Mouse (Mus musculus) retina, postnatal 7 days (tissue): Measurements from ENCODE around the gene Klf7.

ENCODE experiments used
- DNase-seq: peaks from one replicate; pipeline ENCODE4 v3.0.0-alpha.2; 2012; ENCODE audit warnings: low read depth, low spot score

Klf7 gene

DNA sequence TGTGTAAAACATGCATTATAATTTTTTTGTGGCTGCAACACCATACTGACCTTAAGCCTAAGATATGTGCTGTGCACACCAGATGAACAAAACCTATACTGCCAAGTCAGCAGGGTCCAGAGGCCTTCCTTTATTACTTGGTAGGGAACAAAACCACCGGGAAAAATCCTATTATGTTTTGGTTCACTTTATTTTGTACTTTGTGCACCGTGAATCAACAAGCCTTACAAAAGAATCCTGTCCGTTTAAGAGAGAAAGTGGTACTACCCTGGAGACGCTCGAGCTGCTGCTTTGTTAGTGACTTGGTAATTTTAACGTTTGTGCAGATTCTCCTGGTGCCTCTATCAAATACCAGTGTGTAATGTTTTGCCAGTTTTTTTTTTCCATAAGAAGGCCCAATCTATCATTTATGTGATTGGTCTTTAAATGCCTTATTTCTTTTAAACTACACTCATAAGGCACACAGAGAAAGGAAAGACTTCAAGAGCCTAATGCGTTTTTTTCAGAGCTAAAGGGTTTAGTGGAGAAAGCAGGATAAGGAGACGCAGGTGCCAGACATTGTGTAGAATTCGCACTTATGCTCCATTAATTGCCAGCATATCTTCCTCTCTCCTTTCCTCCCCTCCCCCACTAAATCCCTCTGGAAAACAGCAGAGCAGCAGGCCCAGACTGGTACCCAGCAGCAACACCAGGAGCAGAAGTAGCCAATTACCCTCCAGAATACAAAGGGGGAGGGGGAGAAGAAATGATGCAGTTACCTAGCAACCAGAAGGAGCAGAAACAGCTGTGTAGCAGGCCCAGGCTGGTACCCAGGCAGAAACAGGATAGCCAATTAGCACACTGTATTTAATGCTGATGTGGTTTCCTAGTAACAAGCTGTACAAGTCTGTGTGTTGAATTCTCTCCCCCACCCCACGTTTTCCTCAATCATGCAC lies 55.5 kb downstream of the Klf7 start:
- peak; percentile 49 for DNase-seq

DNA sequence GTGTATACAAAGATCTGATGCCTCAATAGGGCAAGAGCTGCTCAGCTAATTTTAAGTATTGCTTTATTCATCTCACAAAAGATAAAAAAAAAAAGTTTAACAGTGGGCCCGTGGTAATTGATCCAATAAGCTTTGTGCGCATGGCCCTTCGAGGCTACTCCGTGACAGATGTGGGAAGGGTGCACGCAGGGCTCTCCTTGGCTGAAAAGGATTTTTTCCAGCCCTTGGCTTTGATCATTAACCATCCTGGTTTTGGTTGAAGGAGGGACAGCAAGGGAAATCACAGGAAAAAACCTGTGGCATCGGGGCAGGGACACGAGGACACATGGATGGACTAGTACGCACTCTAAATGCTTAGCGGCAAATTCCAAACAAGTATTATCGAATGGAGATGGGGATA lies 60.6 kb downstream of the Klf7 start:
- no peak for DNase-seq

DNA sequence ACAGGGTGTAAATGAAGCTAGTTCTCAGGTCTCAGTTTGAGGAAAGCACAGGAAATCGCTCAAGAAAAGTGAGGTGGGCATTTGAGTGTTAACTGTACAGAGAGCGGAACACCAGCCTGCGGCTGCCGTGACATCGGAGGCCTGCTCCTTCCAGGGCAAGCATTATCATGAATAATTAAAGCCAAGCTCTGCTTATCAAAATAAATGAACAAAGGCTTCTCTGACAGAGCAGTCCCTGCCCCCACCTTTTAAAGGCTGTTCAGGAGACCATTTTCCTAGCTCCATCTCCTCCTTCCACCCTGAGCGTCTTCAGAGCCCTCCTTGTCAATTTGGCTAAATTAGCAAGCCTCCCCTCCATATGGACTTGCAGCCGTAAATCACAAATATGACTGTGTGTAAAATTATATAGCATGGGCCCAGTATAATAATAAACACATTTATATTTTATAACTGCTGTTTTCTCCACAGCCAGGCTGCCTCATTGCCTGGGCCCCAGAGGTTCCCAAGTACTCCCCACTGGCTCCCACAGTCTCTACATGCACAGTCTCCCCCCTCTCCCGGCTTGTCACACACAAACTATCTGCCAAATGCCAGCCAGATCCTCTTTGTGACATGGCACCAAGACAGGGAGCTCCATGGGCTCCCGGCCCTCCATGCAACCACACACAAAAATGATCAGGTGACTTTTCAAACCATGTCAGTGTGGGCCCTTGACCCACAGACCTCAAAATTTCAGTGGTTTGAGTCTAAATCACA lies 61.2 kb downstream of the Klf7 start:
- no peak for DNase-seq

DNA sequence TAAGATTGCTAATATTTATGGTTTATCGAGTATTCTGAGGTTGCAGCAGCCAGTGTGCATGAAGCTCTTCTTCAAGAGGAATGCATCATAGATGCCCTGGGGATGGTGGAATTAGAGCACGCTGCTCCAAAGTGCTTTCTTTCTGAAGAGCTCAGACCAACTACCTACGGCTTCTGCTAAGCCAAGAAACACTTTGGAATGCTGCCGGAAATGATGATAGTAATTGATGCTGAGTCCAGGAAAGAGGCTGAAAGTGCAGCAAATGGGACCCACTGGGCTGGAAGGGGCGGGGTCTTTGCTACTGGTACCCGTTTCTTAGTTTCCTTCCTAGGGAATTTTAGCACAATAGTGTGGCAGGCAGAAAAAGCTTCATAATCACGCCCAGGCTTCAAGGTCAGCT lies 62.0 kb downstream of the Klf7 start:
- no peak for DNase-seq

DNA sequence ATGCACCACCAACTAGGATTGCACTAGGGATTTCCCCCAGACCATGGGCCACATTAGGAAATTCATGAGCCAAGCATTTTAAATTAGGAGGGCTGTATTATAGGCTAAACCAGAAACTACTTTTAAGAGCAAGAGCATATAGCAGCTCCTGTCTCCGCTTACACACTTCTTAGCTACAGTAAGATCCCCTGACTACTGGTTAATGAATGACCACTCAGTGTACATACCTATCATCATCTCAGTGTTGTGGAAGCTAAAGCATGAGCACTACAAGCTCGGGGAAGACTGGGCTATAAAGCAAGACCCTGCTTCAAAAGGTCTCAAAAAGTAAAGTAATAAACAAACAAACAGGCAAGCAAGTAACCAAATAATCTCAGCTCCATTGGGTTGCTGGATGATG lies 65.5 kb downstream of the Klf7 start:
- DNase-seq: no peak

DNA sequence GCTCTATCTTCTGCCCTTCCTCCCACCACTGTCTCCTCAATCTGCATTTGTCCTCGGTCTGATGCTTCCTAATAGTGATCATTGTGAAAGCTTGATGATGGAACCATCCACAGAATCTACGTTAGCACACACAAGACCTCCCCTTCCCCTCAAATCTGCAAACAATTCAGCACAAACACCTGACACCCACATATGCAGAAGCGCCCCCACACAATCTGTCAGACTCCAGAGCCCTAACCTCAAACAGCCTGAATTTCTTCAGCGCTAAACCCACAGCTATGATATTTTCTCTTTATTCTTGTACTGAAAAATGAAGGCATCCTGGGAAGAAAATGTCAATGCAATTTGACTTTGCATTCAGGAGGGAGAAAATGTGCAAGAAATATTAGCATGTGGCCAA lies 66.1 kb downstream of the Klf7 start:
- no peak for DNase-seq

DNA sequence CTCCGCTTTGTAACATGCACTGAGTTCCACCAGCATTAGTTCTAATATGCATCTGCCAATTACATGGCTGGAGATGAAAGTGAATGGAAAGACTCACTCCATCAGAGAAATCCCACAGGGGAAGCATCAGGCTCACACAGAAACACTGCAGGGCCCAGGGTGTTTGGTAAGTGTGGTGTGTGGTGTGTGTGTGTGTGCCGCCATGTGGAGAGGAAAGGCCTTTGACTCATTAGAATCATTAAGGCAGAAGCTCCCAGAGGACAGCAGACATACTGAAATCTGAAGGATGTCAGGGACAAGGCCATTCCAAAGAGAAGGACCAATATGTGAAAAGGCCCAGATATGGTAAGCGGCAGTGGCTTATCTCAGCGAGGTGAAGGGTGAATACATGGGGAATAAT lies 66.9 kb downstream of the Klf7 start:
- DNase-seq: no peak

DNA sequence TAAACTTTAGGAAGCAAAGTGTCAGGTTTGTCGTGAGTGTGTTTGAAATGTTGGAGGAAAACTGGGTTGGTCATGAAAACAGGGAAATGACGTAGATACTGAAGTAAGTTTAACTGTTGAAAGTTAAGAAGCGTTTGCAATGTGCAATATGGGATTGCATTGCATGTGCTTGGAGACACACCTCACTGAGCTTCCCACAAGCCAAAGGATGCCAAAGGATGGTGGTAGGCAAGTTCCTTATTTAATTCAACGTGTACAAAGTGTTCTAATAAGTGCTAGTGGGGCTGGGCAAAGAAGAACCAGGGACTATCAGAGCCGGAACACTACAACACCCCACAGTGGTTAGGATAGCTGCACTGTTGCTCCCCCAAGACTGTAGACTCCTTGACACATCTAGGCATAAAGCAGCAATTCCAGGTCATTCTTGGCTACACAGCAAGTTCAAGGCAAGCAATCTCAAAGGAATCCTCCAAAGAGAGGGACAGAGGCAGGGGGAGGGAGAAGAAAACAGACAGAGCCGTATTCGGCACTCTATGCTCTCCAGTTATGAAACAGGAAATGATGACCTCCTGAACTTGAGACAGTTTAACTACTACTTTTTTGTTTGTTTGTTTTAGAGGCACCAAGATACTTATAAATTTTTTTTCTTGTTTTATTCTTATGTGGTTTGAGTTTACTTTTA lies 69.9 kb downstream of the Klf7 start:
- no peak for DNase-seq

DNA sequence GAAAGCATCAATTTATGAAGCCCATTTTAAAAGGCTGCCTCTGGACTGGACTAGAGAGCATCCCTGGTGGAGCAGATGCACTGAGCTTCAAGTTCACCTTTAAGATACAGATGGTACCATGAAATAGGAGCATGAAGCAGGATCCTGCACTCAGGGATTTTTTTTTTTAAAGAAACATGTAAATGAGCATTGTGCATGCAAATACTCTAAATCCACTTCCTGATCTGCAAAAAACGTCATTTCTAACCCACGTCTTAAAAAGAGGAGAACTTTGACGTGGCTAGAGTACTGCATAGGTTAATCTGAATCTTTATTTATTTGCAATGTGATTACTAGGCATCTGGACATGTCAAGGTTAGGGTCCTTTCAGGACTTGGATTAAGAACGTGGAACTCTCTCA lies 73.5 kb downstream of the Klf7 start:
- no peak for DNase-seq

DNA sequence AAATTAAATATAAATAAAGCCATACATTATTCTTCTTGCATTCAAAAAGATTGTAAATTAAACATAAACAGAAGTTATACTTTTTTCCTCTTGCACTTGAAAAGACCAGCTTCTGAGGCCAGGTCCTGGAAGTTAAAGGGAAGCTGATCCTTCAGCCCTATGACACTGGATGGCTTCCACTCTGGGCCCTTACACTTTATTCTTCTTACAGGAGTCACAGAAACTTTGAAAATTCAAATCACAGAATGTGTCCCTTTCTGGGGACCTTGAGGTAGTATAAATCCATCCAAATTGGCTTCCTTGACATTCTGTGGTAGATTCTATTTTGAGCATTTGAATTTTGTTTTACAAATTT lies 75.3 kb downstream of the Klf7 start:
- no peak for DNase-seq

DNA sequence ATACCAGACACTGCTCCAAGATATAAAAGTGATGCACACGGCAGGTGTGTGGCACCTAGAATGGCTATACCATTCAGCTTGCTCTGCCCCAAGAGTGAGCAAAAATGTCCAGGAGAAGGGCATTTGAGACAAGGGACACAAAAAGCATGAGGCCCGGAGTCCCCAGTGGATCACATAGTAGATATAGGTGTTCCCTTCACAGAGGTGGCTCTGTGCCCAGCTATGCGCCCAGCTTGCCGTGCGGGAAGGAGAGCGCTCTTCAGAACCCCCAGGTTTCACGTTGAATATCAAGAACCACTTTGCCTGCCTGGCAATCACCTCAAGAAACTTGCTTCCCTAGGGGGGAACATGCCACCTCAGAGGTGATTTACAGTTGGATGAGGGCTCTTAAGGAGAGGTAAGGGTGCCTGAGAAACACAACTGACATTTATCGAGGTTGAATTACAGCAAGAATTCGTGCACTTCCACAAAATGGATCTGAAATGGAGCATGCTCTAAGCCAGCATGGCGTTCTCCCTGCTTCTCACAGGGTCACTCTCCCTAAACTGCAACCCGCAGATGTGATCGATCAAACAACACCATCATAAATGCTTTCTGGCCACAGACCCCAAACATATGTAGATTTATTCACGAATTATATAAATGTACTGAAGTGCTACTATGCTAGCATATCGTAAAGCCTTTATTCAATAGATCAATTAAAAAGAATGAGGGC lies 75.8 kb downstream of the Klf7 start:
- no peak for DNase-seq

DNA sequence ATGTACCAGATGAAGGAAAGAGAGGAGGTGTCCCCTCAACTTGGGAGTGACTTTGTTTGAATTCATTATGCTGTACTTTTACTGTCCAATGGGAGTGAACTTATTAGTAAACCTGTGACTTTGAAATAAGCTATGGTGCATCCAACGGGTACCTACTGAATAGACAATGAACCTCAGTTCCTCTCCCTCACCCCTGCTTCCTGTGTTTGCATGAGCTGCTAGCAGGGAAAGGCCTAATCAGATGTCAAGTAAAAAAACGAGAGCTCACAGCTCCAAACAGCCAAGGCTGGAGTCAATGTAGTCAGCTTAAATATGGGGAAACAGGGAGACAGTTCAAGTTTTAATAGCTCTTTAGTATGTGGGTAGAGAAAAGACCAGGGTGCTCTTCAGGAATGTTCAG lies 77.5 kb downstream of the Klf7 start:
- no peak for DNase-seq

DNA sequence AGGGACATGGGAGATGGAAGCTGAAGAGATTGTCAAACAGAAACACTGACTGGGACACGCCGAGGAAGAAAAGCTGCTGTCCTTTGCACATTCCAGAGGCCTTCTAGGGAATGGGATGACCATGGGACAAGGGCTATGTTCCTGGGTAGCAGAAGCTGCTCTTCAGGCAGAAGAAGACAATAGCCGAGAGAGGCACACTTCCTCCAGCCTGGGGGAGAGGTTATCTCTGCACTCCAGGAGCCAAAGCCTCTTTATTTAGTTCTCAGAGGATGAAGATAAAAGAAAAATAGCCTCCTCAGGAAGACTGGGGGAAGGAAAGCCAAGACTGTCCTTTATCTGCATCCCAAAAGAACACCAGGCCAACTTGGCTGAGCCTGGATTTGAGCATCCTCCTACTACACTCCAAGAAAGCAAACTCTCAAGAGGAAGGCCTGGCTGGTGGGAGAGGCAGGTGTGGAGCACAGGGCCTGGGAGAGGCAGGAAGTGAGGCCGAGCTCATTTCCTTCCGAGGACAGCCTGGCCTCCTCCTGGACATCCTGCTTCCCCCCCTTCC lies 81.2 kb downstream of the Klf7 start:
- no peak for DNase-seq

DNA sequence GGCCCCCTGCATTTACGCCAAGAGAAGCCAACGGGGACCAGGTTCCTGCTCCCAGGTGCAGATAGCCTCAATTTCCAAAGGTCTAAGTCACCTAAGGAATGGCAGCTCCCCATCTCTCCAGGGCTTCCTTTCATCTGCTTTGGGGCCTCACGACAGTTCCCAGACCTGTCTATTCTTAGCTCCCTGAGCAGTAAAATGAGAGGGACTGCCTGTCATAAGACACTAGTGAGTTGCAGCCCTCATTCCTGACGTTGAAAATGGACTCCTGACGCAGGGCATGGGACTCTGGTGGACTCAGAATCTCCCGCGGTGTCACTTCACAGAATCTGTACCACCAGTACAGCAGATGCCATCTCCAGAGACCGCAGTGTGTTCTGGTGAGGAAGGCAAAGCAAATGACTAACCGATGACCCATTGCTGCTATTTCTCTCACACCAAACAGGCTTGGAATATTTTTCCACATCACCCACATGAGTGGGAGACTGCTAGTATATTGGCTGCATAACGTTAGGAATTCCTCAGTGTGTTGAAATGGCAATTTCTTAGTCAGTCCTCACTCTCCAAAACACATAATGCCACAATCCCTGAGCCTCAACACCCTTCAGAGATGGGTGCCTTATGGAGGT lies 81.9 kb downstream of the Klf7 start:
- DNase-seq: no peak

DNA sequence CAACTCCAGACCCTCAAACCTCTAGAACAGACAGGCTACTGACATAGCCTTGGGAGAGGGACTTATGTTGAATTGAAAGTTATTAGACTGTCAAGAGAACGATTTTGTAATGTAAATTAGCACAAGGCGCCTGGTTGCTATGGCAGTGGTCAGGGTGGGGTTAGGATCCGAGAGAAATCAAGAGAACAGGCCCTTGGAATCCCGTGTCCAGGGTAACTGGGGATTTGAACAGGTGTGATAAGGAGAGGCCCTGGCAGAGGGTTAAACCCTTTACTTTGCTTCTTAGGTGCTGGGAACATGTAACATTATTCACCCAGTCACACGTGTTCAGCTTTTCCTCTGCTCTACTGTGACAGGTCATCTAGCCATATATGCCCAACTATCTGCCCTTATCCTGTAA lies 83.7 kb downstream of the Klf7 start:
- no peak for DNase-seq

DNA sequence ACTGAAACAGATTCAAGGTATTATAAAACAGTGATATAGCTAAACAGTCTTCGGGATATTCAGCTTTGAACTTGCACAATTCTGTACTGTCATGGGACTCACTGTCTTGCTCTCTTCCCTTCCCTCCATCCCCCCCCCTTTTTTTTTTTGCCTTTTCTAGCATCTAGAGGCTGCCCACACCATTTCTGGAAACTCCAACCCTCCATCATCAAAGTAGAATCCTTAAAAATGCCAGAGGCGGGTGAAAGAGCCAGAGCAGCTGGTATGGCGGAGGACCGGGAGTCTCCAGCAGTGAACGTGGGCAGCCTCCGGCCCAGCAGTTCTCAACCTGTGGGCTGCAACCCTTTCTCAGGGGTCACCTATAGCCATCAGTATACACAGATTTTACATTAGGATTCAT lies 84.3 kb downstream of the Klf7 start:
- DNase-seq: no peak

DNA sequence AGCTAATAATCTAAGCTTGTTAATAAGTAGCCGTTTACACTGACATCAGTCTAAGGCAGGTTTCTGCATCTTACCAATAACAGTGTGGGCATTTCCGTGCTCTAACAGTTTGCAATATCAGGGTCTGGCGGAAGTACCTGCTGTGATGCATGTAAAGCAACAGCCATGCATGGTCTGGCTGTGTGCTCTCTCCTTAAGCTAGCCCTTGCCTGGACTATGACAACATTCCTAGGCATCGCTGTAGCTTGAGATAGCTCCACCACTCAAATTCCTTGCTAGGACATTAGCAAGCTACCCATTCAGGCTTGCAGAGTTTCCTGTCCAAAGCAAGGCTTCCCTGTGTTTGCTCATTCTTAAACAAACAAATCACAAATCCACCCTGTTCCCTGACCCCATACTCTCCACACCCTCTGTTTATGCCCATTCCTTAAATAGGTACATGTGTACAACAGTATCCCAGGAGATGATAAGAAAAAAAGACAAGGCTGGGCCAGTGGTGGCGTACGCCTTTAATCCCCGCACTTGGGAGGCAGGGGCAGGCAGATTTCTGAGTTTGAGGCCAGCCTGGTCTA lies 85.1 kb downstream of the Klf7 start:
- no peak for DNase-seq

DNA sequence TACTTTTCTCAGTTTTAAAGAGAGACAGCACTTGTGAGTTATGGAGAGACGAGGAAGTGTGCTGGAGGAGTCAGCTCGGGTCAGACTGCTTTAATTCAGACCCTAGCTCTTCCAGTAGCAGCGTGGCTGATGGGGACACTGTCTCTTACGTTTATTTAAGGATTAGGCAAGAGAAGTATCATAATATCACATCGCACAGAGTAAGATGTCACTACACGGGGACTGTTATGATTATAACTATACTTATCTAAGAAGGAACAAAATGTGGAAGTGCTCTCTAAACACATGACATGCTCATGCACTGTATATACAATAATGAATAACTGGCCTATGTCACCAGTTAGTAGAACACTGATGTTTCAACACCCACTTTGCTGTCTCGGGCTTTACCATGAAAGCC lies 86.3 kb downstream of the Klf7 start:
- no peak for DNase-seq

DNA sequence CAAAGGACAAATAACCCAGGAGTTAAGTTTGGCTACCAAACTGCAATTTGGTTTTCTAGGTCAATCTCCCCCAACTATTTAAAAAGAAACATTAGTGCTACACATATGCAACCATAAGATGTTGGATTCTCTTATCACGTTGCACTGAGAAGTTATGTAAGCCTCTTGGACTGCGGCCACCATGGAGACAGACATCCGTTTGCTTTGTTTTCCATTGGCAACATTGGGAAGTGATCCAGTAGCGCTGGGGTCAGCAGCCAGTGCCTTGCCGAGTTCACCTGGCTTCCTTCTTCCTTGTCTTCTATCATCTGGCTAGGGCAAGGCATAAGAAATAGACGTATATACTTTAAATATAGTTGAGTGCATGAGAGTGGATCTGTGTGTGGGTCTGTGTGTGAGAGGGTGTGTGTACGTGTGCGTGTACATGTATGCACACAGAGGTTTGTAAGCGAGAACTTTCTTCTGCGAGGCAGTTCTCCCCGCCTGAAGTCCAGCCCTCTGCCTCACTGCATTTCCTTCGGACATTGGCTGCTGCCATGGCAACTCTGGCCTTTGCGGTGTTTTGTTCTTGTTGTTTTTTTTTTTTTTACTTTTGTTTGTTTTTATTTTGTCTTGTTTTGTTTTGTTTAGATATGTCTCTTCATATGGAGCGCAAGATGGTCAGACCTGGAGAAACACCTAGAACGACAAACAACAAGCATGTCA lies 86.8 kb downstream of the Klf7 start:
- DNase-seq: no peak
